Mouse (Mus musculus): ENCODE measurements around the gene Adck1.

Gene Adck1

GRCm38 (mm10) chr12:88473796-88474195 lies 113.4 kb downstream of the Adck1 start:
- Histone ChIP-seq H3K27me3 (ENCODE audit: control insufficient read depth, insufficient read depth, low read length, poor library complexity, severe bottlenecking) (no peaks in the 10 kb centered on the region), H3K36me3 (ENCODE audit: control insufficient read depth, insufficient read depth, low read length, poor library complexity, severe bottlenecking) (no peaks in the 10 kb centered on the region)
- DNase-seq (ENCODE audit: low read depth, low spot score) = no peak

- DNase-seq (ENCODE audit: low read depth, low spot score) = no peak
- Histone ChIP-seq H3K27me3 (ENCODE audit: control insufficient read depth, insufficient read depth, low read length, poor library complexity, severe bottlenecking) (no peaks in the 10 kb centered on the region), H3K36me3 (ENCODE audit: control insufficient read depth, insufficient read depth, low read length, poor library complexity, severe bottlenecking) (no peaks in the 10 kb centered on the region)
Observed at GRCm38 (mm10) chr12:88475833-88476232, 115.5 kb downstream of the Adck1 start.

- Histone ChIP-seq H3K27me3 (ENCODE audit: control insufficient read depth, insufficient read depth, low read length, poor library complexity, severe bottlenecking) (no peaks in the 10 kb centered on the region), H3K36me3 (ENCODE audit: control insufficient read depth, insufficient read depth, low read length, poor library complexity, severe bottlenecking) (no peaks in the 10 kb centered on the region)
- no peak for DNase-seq (ENCODE audit: low read depth, low spot score)
Observed at GRCm38 (mm10) chr12:88476702-88477101, 116.3 kb downstream of the Adck1 start.

- no peak for DNase-seq (ENCODE audit: low read depth, low spot score)
- Histone ChIP-seq H3K27me3 (ENCODE audit: control insufficient read depth, insufficient read depth, low read length, poor library complexity, severe bottlenecking) (no peaks in the 10 kb centered on the region), H3K36me3 (ENCODE audit: control insufficient read depth, insufficient read depth, low read length, poor library complexity, severe bottlenecking) (no peaks in the 10 kb centered on the region)
Observed at GRCm38 (mm10) chr12:88481657-88482056, 121.3 kb downstream of the Adck1 start.

GRCm38 (mm10) chr12:88490881-88491280 lies 130.5 kb downstream of the Adck1 start:
- Histone ChIP-seq H3K27me3 (ENCODE audit: control insufficient read depth, insufficient read depth, low read length, poor library complexity, severe bottlenecking) (no peaks in the 10 kb centered on the region), H3K36me3 (ENCODE audit: control insufficient read depth, insufficient read depth, low read length, poor library complexity, severe bottlenecking) (no peaks in the 10 kb centered on the region)
- DNase-seq (ENCODE audit: low read depth, low spot score) = no peak
